Mouse (Mus musculus) liver, embryonic 12.5 days (tissue): ENCODE measurements around the gene Myof. TPM values are rescaled to one million over a fixed set of nuclear protein-coding genes. Genes with fewer than 3 reads are reported as not detected.

Experiments
- polyA plus RNA-seq: library from polyadenylated mRNA; unstranded; fragments of >200 nt; fragmentation: Nextera tagmentation; extraction: Ambion mirVana; gene quantifications from 2 replicates; pipeline ENCODE4 v1.2.1, GENCODE M21; 2016

Gene Myof
- polyA plus RNA-seq, 1 experiment from 2014 or later, result 0.66 TPM

Other genes with a start within 250 kb of the Myof start
- 8.6 and 9.6 TPM in 2 replicates for gene Cep55, start 11.4 kb upstream of the Myof start, polyA plus RNA-seq
- gene Ffar4, start 53.5 kb upstream of the Myof start, polyA plus RNA-seq, result 0.18 and 0.54 TPM in 2 replicates
- 1,432 and 1,434 TPM in 2 replicates for gene Rbp4, start 81.7 kb upstream of the Myof start, polyA plus RNA-seq
- 3.2 and 3.5 TPM in 2 replicates for gene Pde6c, start 89.2 kb upstream of the Myof start, polyA plus RNA-seq
- gene Fra10ac1, start 180.6 kb upstream of the Myof start, polyA plus RNA-seq, result 23.5 and 25.4 TPM in 2 replicates
- 0.05 TPM in 1 of 2 replicates, not detected in the other for gene Lgi1, start 221.0 kb upstream of the Myof start, polyA plus RNA-seq